Mouse (Mus musculus): ENCODE results near the gene Slc22a14. TPM values are rescaled to one million over a fixed set of nuclear protein-coding genes. Genes with fewer than 3 reads are reported as not detected.
"Not testable (repeated sequence)": the region's sequence is repeated elsewhere in the genome, so short reads cannot be mapped to it uniquely, and the experiment has no call there.

Gene Slc22a14
- polyA plus RNA-seq, 1 experiment, result not detected

DNA sequence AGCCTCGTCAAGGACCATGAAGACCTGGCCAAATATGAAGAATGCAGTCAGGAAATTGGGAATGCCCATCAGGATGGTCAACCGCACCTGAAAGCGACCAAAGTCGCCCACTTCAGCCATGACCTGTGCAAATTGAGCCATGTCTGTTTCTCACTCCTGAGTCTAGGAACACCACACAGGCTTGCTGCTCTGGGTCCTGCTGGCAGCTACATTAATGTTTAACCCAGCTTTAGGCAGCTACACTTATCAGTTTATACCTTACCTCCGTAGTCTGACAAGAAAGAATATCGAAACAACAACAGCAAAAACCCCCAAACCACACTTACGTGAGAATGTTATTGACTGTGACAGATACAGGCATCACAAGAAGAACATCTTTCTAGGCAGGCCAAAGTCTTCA lies 133.8 kb downstream of the Slc22a14 start:
- TF ChIP-seq POLR2A (IDR thresholded peaks at IDR 0.05; ENCODE audit: low read depth, low read length) (no peak), CTCF (IDR thresholded peaks at IDR 0.05; ENCODE audit: extremely low read depth, insufficient read length, insufficient replicate concordance, low read depth, low read length) (no peak)
- Histone ChIP-seq H3K36me3 (ENCODE audit: control insufficient read depth, insufficient read depth, low read length) (0 out of 2 replicates have a peak, but pooled peaks cover 1% of the 10 kb centered on the region), H3K27ac (ENCODE audit: insufficient read depth, low read depth, low read length) (peak overlapping the region; percentile 29; the same call in 1 of the 2 replicates), H3K4me1 (ENCODE audit: control insufficient read depth, insufficient read depth, insufficient read length, low read length) (peaks cover 12% of the 10 kb centered on the region; the same call in 1 of the 2 replicates), H3K27me3 (ENCODE audit: control insufficient read depth, insufficient read depth, low read length) (no peaks in the 10 kb centered on the region), H3K4me3 (ENCODE audit: low read depth, low read length) (peak overlapping the region; percentile 24; the same call in 1 of the 2 replicates)
- 38% methylated on average over 7 of the region's 7 CpGs for WGBS

DNA sequence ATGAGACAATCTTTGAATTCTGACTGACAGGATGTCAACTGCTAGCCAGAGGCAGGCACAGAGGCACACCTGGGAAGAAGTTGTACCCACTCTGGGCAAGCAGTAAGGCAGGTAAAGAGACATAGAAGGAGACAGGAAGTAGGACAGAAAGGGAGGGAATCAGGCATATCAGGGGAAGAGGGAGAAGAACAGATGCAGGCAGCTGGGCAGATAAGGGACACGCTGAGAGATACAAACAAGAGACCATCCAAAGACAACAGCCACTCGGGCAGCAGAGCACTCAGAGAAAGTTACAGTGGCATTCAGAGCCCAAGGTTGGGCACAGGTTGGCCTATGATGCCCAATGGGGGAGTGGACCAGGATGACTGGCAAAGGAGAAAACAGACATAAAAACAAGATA lies 134.5 kb downstream of the Slc22a14 start:
- Histone ChIP-seq H3K36me3 (ENCODE audit: control insufficient read depth, insufficient read depth, low read length) (0 out of 2 replicates have a peak, but pooled peaks cover 1% of the 10 kb centered on the region), H3K4me1 (ENCODE audit: control insufficient read depth, insufficient read depth, insufficient read length, low read length) (peaks cover 12% of the 10 kb centered on the region; the same call in 1 of the 2 replicates), H3K27ac (ENCODE audit: insufficient read depth, low read depth, low read length) (no peak overlapping the region; the same call in 1 of the 2 replicates), H3K27me3 (ENCODE audit: control insufficient read depth, insufficient read depth, low read length) (no peaks in the 10 kb centered on the region), H3K4me3 (ENCODE audit: low read depth, low read length) (peak overlapping the region; percentile 24; the same call in 1 of the 2 replicates)
- 46% methylated on average over 2 of the region's 2 CpGs for WGBS
- TF ChIP-seq POLR2A (IDR thresholded peaks at IDR 0.05; ENCODE audit: low read depth, low read length) (no peak), CTCF (IDR thresholded peaks at IDR 0.05; ENCODE audit: extremely low read depth, insufficient read length, insufficient replicate concordance, low read depth, low read length) (no peak)

DNA sequence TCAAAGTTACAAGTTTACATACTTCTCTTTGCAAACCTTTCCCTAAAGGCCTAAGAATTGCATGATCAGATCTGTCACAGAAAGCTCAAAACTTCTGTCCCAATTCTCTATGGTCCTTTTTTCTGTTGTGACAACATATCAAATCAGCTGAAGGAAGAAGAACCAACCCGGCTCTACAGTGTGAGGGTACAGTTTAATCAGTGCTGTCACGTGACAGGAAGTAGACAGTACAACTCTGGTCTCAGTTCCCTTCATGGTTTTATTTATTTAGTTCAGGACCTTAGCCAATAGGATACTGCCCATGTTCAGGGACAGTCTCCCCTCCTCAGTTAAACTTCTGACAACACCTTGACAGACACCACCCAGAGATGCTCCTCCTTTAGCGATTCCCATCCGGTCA lies 145.1 kb downstream of the Slc22a14 start:
- Histone ChIP-seq H3K4me3 (ENCODE audit: low read depth, low read length) (no peak overlapping the region), H3K36me3 (ENCODE audit: control insufficient read depth, insufficient read depth, low read length) (peaks cover 8% of the 10 kb centered on the region), H3K27me3 (ENCODE audit: control insufficient read depth, insufficient read depth, low read length) (no peaks in the 10 kb centered on the region), H3K27ac (ENCODE audit: insufficient read depth, low read depth, low read length) (no peak overlapping the region), H3K4me1 (ENCODE audit: control insufficient read depth, insufficient read depth, insufficient read length, low read length) (no peaks in the 10 kb centered on the region)
- 73% methylated on average over 4 of the region's 4 CpGs for WGBS
- TF ChIP-seq POLR2A (IDR thresholded peaks at IDR 0.05; ENCODE audit: low read depth, low read length), result no peak
- TF ChIP-seq CTCF (IDR thresholded peaks at IDR 0.05; ENCODE audit: extremely low read depth, insufficient read length, insufficient replicate concordance, low read depth, low read length), result no peak

DNA sequence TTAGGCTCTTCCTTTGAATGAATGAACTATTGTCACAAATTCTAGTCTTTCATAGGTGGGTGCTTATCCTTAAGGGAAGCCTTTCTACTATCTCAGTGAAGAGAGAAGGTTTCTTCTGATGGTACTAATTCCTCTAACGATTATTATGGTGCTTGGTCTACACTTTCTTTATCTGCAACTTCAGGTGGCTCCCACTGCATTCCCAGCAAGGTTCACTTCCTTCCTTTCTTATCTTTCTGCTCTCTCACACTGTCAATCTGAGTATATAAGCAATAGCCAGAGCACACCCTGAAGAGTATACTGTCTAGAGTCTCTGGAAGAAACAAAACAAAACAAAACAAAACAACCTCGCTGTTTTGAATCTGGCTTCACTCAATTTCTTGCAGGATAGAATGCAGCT lies 145.7 kb downstream of the Slc22a14 start:
- peaks cover 8% of the 10 kb centered on the region for H3K36me3 ChIP-seq (ENCODE audit: control insufficient read depth, insufficient read depth, low read length)
- no peaks in the 10 kb centered on the region for H3K27me3 ChIP-seq (ENCODE audit: control insufficient read depth, insufficient read depth, low read length)
- 52% methylated on average over 2 of the region's 2 CpGs for WGBS
- peaks cover 4% of the 10 kb centered on the region; the same call in 1 of the 2 replicates for H3K4me1 ChIP-seq (ENCODE audit: control insufficient read depth, insufficient read depth, insufficient read length, low read length)
- TF ChIP-seq CTCF (IDR thresholded peaks at IDR 0.05; ENCODE audit: extremely low read depth, insufficient read length, insufficient replicate concordance, low read depth, low read length), result no peak
- no peak for TF ChIP-seq POLR2A (IDR thresholded peaks at IDR 0.05; ENCODE audit: low read depth, low read length)
- H3K4me3 ChIP-seq (ENCODE audit: low read depth, low read length), result no peak overlapping the region
- H3K27ac ChIP-seq (ENCODE audit: insufficient read depth, low read depth, low read length), result no peak overlapping the region

DNA sequence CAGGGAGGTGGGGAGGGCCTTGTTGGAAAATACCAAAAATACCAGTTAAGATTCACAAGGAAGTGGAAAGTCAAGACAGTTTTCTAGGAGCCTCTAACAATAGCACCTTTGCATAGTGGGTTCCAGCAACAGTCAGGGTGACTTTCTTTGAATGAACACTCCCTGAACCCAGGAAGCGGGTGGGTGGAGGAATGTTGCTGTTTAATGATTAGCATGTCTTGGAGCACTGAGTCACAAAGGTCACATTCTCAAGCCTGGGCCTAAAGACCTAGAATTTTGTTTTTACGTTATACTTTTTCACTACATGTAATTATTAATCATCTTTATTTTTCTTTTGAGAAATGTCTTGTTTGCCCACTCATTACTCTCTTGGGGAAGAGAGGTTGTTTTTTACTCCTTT lies 150.0 kb downstream of the Slc22a14 start:
- H3K27ac ChIP-seq (ENCODE audit: insufficient read depth, low read depth, low read length); H3K27me3 ChIP-seq (ENCODE audit: control insufficient read depth, insufficient read depth, low read length); H3K4me1 ChIP-seq (ENCODE audit: control insufficient read depth, insufficient read depth, insufficient read length, low read length); H3K4me3 ChIP-seq (ENCODE audit: low read depth, low read length); H3K36me3 ChIP-seq (ENCODE audit: control insufficient read depth, insufficient read depth, low read length): not testable (repeated sequence)
- WGBS, result 55% methylated on average over 2 of the region's 2 CpGs

DNA sequence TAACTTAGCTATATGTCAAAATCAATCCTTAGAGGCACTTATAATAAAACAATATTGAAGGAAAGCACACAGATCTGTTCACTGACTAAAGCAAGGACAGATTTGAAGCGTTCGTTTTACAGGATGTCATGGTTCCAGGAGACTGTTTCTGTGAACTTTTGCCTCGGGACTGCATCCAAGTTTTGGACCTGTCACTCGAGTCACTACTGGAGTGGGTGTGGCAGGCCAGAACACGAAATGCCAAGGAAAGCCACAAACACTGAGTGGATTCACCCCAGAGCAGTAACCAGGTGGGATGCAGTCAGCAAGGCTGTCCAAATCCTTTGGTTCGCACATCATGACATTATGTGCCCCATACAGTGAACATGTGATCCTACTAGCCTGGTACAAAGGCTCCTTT lies 150.8 kb downstream of the Slc22a14 start:
- Histone ChIP-seq H3K27me3 (ENCODE audit: control insufficient read depth, insufficient read depth, low read length) (no peaks in the 10 kb centered on the region), H3K27ac (ENCODE audit: insufficient read depth, low read depth, low read length) (no peak overlapping the region), H3K4me1 (ENCODE audit: control insufficient read depth, insufficient read depth, insufficient read length, low read length) (peaks cover 5% of the 10 kb centered on the region; the same call in 1 of the 2 replicates), H3K36me3 (ENCODE audit: control insufficient read depth, insufficient read depth, low read length) (peaks cover 5% of the 10 kb centered on the region), H3K4me3 (ENCODE audit: low read depth, low read length) (no peak overlapping the region)
- TF ChIP-seq CTCF (IDR thresholded peaks at IDR 0.05; ENCODE audit: extremely low read depth, insufficient read length, insufficient replicate concordance, low read depth, low read length) (no peak), POLR2A (IDR thresholded peaks at IDR 0.05; ENCODE audit: low read depth, low read length) (no peak)
- WGBS, result 69% methylated on average over 6 of the region's 6 CpGs

DNA sequence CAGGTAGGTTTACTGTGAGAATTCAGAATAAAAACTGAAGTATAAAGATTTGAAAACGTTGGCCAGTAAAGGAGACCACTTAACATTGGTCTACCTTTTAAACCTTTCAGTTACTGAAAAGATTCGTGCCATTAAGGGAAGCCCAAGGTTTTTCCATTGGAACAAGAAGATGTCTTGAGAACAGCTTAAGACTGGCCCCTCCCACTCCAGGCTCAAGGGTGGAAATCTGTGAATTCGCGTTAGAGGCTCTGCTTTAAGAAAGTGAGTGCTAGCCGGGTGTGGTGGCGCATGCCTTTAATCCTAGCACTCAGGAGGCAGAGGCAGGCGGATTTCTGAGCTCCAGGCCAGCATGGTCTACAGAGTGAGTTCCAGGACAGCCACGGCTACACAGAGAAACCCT lies 152.4 kb downstream of the Slc22a14 start:
- no peak overlapping the region for H3K27ac ChIP-seq (ENCODE audit: insufficient read depth, low read depth, low read length)
- no peaks in the 10 kb centered on the region for H3K27me3 ChIP-seq (ENCODE audit: control insufficient read depth, insufficient read depth, low read length)
- H3K4me1 ChIP-seq (ENCODE audit: control insufficient read depth, insufficient read depth, insufficient read length, low read length), result peaks cover 5% of the 10 kb centered on the region; the same call in 1 of the 2 replicates
- TF ChIP-seq POLR2A (IDR thresholded peaks at IDR 0.05; ENCODE audit: low read depth, low read length) (no peak), CTCF (IDR thresholded peaks at IDR 0.05; ENCODE audit: extremely low read depth, insufficient read length, insufficient replicate concordance, low read depth, low read length) (no peak)
- WGBS, result 76% methylated on average over 8 of the region's 8 CpGs
- no peaks in the 10 kb centered on the region; the same call in 1 of the 2 replicates for H3K36me3 ChIP-seq (ENCODE audit: control insufficient read depth, insufficient read depth, low read length)
- H3K4me3 ChIP-seq (ENCODE audit: low read depth, low read length), result no peak overlapping the region
